Mouse (Mus musculus) thymus, postnatal 14 days (tissue): ENCODE measurements at regions not wholly inside any gene's neighbourhood (a gene's known extent, or its start where the extent isn't known, plus 50 kb on each side); places are given as distances from the start of the nearest gene placed in this dataset.

Experiments used
- DNase-seq: peaks from one replicate; pipeline ENCODE4 v3.0.0; 2021

GRCm38 (mm10) chr8:90635766-90636492, 181.3 kb downstream of the Gm19935 start:
- DNase-seq = no peak

GRCm38 (mm10) chr8:90630796-90631195, 186.4 kb downstream of the Gm19935 start:
- no peak for DNase-seq

- DNase-seq = no peak
These were observed 208.8 kb downstream of the Gm19935 start for GRCm38 (mm10) chr8:90608410-90608809.

- DNase-seq = no peak
These were observed 216.1 kb downstream of the Gm19935 start for GRCm38 (mm10) chr8:90600946-90601695.

GRCm38 (mm10) chr8:90597376-90597775, 219.8 kb downstream of the Gm19935 start:
- DNase-seq = no peak

GRCm38 (mm10) chr8:90579426-90579825, 231.3 kb upstream of the Tox3 start:
- no peak for DNase-seq

GRCm38 (mm10) chr8:90576976-90577375, 228.8 kb upstream of the Tox3 start:
- no peak for DNase-seq

GRCm38 (mm10) chr8:90574676-90575075, 226.5 kb upstream of the Tox3 start:
- DNase-seq = no peak

- no peak for DNase-seq
These were observed 207.9 kb upstream of the Tox3 start for GRCm38 (mm10) chr8:90556079-90556427.

- DNase-seq = no peak
These were observed 207.4 kb upstream of the Tox3 start for GRCm38 (mm10) chr8:90555415-90556078.

GRCm38 (mm10) chr8:90547276-90547675, 199.1 kb upstream of the Tox3 start:
- DNase-seq = no peak

GRCm38 (mm10) chr8:90542619-90543018, 194.5 kb upstream of the Tox3 start:
- no peak for DNase-seq

- no peak for DNase-seq
These were observed 188.1 kb upstream of the Tox3 start for GRCm38 (mm10) chr8:90536196-90536640.

- no peak for DNase-seq
These were observed 187.5 kb upstream of the Tox3 start for GRCm38 (mm10) chr8:90535515-90536156.

GRCm38 (mm10) chr8:90521393-90521792, 173.2 kb upstream of the Tox3 start:
- no peak for DNase-seq

- no peak for DNase-seq
These were observed 172.0 kb upstream of the Tox3 start for GRCm38 (mm10) chr8:90520186-90520585.

- no peak for DNase-seq
These were observed 171.4 kb upstream of the Tox3 start for GRCm38 (mm10) chr8:90519567-90519966.

GRCm38 (mm10) chr8:90514191-90514590, 166.0 kb upstream of the Tox3 start:
- DNase-seq = no peak

GRCm38 (mm10) chr8:90513601-90514000, 165.5 kb upstream of the Tox3 start:
- no peak for DNase-seq

- no peak for DNase-seq
These were observed 165.0 kb upstream of the Tox3 start for GRCm38 (mm10) chr8:90513102-90513501.

- no peak for DNase-seq
These were observed 164.5 kb upstream of the Tox3 start for GRCm38 (mm10) chr8:90512594-90512993.

- DNase-seq = no peak
These were observed 156.4 kb upstream of the Tox3 start for GRCm38 (mm10) chr8:90504521-90504920.

- no peak for DNase-seq
These were observed 155.2 kb upstream of the Tox3 start for GRCm38 (mm10) chr8:90503306-90503705.
